Mouse (Mus musculus) CD4-positive helper T cell, adult 2 months (primary cell): ENCODE measurements around the gene Sigirr.
A peak's percentile ranks its signal among the peaks of the same experiment; 100 is the strongest.

Source experiments
- DNase-seq: peaks from one replicate; pipeline ENCODE4 v3.0.0-alpha.2; 2012; ENCODE audit warnings: low read depth, missing footprints, low spot score

Sigirr gene

GRCm38 (mm10) chr7:141061269-141061692 is 39.1 kb downstream of the Sigirr start:
- peak; percentile 47 for DNase-seq

- peak; percentile 82 for DNase-seq
These were observed 39.7 kb downstream of the Sigirr start, which contains the start of gene B4galnt4 for GRCm38 (mm10) chr7:141060426-141061242. Gene B4galnt4 (plus strand): TSS chr7:141061104.

- DNase-seq: peak; percentile 25
These were observed 40.4 kb downstream of the Sigirr start for GRCm38 (mm10) chr7:141059929-141060328.

DNA sequence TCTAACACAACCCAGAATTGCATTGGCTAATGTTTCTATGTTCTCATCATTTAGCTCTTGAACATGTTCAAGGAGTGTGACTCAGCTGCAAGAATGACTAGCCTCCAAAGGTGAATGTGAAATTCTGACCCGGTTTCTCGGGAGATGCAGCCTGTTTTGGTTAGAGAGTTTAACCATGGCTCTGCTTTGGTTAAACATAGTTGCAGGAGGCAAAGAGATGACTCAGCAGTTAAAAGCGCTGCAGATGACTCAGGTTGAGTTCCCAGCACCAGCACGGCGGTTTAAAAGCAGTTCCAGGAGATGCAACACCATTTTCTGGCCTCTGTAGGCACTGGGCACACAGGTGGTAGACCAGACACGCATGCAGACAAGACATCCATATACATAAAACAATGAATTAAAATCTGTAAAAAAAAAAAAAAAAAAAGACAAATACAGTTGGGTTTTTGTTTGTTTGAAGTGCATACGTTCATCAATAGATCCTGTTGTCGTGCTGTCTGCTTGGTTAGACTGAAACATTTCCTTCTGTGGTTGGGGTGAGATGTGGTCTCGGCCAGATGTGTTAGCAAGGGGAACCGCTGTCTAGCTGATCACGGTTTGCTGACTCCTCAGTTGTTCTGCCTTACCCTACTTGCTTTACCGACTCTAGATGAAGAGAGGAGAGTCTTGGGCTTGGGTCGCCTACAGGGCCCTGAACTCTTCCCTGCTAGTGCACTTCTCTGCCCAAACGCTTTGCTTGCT is 41.6 kb downstream of the Sigirr start:
- peak; percentile 84 for DNase-seq

- no peak for DNase-seq
These were observed 42.8 kb downstream of the Sigirr start for GRCm38 (mm10) chr7:141057541-141057940.

GRCm38 (mm10) chr7:141056976-141057375 is 43.4 kb downstream of the Sigirr start:
- DNase-seq: no peak

DNA sequence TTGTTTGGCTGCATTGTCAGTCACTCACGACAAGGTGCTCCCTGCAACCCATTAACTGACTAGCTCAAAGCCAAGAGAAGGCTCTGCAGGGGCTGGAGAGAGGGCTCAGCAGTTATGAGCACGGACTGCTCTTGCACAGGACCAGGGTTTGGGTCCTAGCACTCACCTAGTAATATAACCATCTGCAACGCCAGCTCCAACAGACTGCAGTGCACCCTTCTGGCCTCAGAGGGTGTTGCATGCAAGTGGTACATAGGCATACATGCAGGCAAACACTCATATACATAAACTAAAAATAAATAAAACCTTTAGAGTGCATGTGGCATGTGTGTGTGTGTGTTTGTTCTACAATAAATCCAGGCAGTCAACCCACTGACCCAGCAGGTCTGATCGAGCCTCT is 44.6 kb downstream of the Sigirr start:
- DNase-seq: no peak

DNA sequence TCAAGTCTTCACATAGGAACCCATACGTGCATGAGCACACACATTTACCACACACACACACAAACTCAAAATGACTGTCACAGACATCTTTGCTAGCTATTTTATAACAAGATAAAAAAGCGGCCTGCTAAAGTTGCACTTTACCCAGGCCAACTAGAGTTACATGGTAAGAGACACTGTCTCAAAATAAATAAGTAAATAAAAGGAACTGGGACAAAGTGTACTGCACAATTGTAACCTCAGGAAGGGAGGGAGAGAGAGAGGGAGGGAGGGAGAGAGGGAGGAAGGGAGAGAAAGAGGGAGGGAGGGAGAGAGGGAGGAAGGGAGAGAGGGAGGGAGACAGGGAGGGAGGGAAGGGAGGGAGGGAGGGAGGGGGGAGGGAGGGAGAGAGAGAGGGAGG is 48.0 kb downstream of the Sigirr start:
- DNase-seq: no peak

- no peak for DNase-seq
These were observed 48.4 kb downstream of the Sigirr start for GRCm38 (mm10) chr7:141052016-141052415.

DNA sequence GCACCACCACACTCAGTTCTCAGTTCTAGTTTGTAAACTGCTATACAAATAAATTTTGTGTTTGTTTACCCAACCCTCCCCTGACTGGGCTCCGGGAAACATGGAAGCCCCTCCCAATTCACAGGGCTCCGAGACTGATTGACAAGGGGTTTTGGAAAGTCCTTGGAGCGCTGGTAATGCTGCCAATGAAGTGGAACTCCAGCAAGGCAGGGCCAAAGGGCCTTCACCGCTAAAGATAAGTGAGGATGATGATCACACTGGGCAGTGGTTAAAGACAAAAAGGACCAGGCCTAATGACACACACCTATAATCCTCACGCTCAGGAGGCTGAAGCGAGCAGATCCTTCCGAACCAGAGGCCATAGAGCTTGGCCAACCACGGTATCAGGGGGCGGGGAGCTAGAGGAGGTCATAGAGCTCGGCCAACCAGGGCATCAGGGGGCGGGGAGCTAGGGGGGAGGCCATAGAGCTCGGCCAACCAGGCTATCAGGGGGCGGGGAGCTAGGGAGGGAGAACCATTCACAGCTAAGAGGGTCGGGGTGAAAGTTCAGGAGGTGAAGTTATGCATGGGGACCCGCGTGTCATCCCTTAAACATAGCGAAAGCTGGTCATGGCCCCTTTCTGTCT is 49.2 kb downstream of the Sigirr start:
- DNase-seq: no peak

GRCm38 (mm10) chr7:141049326-141049725 is 51.0 kb downstream of the Sigirr start:
- DNase-seq: no peak

- peak; percentile 90 for DNase-seq
These were observed 51.9 kb downstream of the Sigirr start for GRCm38 (mm10) chr7:141048226-141049218.

DNA sequence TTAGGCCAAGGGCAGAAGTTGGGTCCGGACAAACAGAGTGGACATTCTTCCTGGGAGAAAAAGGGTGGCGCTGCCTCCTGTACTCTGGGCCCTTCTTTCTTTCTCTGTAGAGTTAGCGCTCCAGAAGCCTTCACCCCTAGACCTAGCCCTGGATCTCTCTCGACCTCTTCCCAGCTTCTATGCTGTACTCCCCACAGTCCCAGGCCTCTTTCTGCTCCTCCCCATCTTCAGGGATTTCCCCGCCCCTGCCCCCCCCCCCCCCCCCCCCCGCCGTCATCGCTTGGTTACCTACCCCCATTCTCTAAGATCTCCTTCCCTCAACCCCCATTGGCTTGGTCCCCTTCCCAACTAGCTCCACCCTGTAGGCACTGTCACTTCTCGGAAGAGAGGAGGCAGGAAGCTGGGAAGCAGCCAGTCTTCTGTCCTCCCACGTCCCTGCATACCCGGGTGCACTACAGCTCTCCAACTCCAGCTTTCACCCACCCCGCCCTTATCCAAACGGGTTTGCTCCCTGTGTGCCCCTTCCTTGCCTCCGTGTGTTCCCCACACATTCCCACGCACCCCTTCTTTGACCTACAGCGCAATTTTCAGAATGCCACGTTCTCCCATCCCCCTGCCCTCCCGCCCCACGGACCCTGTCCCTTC is 52.7 kb downstream of the Sigirr start:
- no peak for DNase-seq

GRCm38 (mm10) chr7:141046931-141047580 is 53.3 kb downstream of the Sigirr start:
- peak; percentile 33 for DNase-seq

- no peak for DNase-seq
These were observed 57.8 kb downstream of the Sigirr start for GRCm38 (mm10) chr7:141042539-141042938.

DNA sequence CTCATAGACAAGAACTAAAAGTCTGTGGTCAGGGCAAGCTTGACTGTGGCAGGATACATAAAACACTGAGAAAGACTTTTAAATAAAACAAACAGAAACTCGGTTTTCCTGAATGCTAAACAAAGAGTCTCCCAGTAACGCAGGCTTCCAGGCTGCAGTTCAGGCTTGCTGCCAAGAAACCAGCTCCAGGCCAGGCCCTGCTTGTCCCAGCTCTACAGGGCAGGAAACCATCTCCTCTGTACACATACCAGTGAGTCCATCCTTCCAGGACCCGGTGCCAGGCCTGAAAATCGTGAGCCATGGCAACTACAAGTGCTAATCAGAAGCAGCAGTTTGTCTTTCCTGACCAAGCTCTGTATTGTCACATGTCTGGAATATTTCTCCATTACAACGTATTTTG is 58.7 kb downstream of the Sigirr start:
- DNase-seq: no peak
